In genomic region chr16:44765555-44766319, GRCm38 (mm10) we compare ENCODE assay signal across 9 mouse cellular contexts. TPM values are rescaled to one million over a fixed set of nuclear protein-coding genes. Genes with fewer than 3 reads are reported as not detected.
A peak's percentile ranks its signal among the peaks of the same experiment; 100 is the strongest.
DNase-seq lines count a peak whose midpoint lies in the region; ATAC-seq and TF ChIP-seq lines count a peak whose summit lies in the region.
"Had no signal": no experiment of that assay in that cellular context is flagged by ENCODE, and none has a peak within 500 bp of the region (broad histone marks: within the 10 kb centered on the region; RNA-seq: fewer than 3 reads in every experiment).

Gene Cd200r1 (plus strand): TSS chr16:44765736.

- peak within 1 kb of the TSS; percentile 39 for H3K4me3 ChIP-seq in lung, adult 2 months (replicated peaks; ENCODE audit: extremely low read depth, low read depth, low read length)
- peak within 1 kb of the TSS; percentile 58 for H3K4me3 ChIP-seq in liver, embryonic 12.5 days
- H3K4me3 ChIP-seq in kidney, embryonic 14.5 days (ENCODE audit: low read length) = no peak within 1 kb of the TSS

- peak within 1 kb of the TSS; percentile 54 for H3K27ac ChIP-seq in liver, embryonic 12.5 days
- no peak within 1 kb of the TSS for H3K27ac ChIP-seq in kidney, embryonic 14.5 days (ENCODE audit: low read depth, low read length)

- TF ChIP-seq POLR2A in lung, adult 2 months (IDR thresholded peaks at IDR 0.05; ENCODE audit: borderline replicate concordance, extremely low read depth, low read depth, low read length) = no peak

- no peaks in the 10 kb centered on the region for H3K9me3 ChIP-seq in liver, embryonic 12.5 days (replicated peaks)
- H3K9me3 ChIP-seq in kidney, embryonic 14.5 days (ENCODE audit: control insufficient read depth, low read length) = no peaks in the 10 kb centered on the region

- no peak for TF ChIP-seq CTCF in lung, adult 2 months (IDR thresholded peaks at IDR 0.05; ENCODE audit: insufficient read depth, low read length)

- 62% methylated on average over 22 of the region's 22 CpGs for WGBS in lung, adult 2 months
- WGBS in liver, embryonic 12.5 days (ENCODE audit: insufficient replicate concordance) = 17% methylated on average over 22 of the region's 22 CpGs
- WGBS in kidney, embryonic 14.5 days = 77% methylated on average over 22 of the region's 22 CpGs

- H3K27me3 ChIP-seq in liver, embryonic 12.5 days (replicated peaks) = no peaks in the 10 kb centered on the region
- no peaks in the 10 kb centered on the region for H3K27me3 ChIP-seq in kidney, embryonic 14.5 days (ENCODE audit: control insufficient read depth, insufficient read depth, low read length)

- no peaks in the 10 kb centered on the region for H3K4me1 ChIP-seq in lung, adult 2 months (ENCODE audit: control insufficient read depth, insufficient read depth, low read length)
- peaks cover 30% of the 10 kb centered on the region; the same call in 1 of the 2 replicates for H3K4me1 ChIP-seq in liver, embryonic 12.5 days
- H3K4me1 ChIP-seq in kidney, embryonic 14.5 days (ENCODE audit: control insufficient read depth, insufficient read depth, low read length) = no peaks in the 10 kb centered on the region

- H3K9ac ChIP-seq in liver, embryonic 12.5 days = peak within 1 kb of the TSS; percentile 58
- no peak within 1 kb of the TSS for H3K9ac ChIP-seq in kidney, embryonic 14.5 days (ENCODE audit: low read depth, low read length)

- DNase-seq in lung, adult 2 months = no peak
- no peak for DNase-seq in lung, postnatal 4 days
- DNase-seq in thymus, postnatal 0 days (ENCODE audit: low spot score) = peak; percentile 49
- no peak for DNase-seq in adrenal gland, postnatal 36 days
- no peak for DNase-seq in cerebellum, adult 18-20 months
- DNase-seq: kidney, postnatal 25 days had no signal

- peak; percentile 78 for ATAC-seq in activated CD4-positive, CD25-positive, alpha-beta regulatory T cell, adult 4 months
- peak; percentile 84 for ATAC-seq in liver, embryonic 12.5 days
- ATAC-seq in kidney, embryonic 14.5 days (ENCODE audit: low FRiP score, low TSS enrichment) = no peak

- peak within 1 kb of the TSS; percentile 71 for H3K4me2 ChIP-seq in liver, embryonic 12.5 days
- no peak within 1 kb of the TSS for H3K4me2 ChIP-seq in kidney, embryonic 14.5 days (replicated peaks; ENCODE audit: low read depth, low read length)

- H3K36me3 ChIP-seq in liver, embryonic 12.5 days = no peaks in the 10 kb centered on the region
- no peaks in the 10 kb centered on the region for H3K36me3 ChIP-seq in kidney, embryonic 14.5 days (ENCODE audit: control insufficient read depth, insufficient read depth, low read length)

RNA-seq across cellular contexts. Expression of gene Cd200r1, which starts in this region (rescaled TPM):
- 1.9 and 2.7 TPM in 2 replicates for polyA plus RNA-seq in lung, adult 2 months (2012; rRNA removed)
- polyA plus RNA-seq in activated CD4-positive, CD25-positive, alpha-beta regulatory T cell, adult 4 months (2017; shearing (Covaris generic)) = 10 to 100 TPM; 39.1 to 40.4 TPM
- polyA plus RNA-seq in liver, embryonic 12.5 days (2016; fragmentation: Nextera tagmentation; extraction: Ambion mirVana) = 3.5 and 3.9 TPM in 2 replicates
- polyA plus RNA-seq in thymus, postnatal 0 days (2015; fragmentation: Nextera tagmentation; extraction: Ambion mirVana) = 1.8 and 2.7 TPM in 2 replicates
- 0.20 and 0.69 TPM in 2 replicates for polyA plus RNA-seq in kidney, embryonic 14.5 days (2014; fragmentation: Nextera tagmentation; extraction: Ambion mirVana)
- under 1 TPM; 0.36 to 0.50 TPM for total RNA-seq in adrenal gland, postnatal 36 days (2021)
